Mouse (Mus musculus): ENCODE measurements around the gene Cd52.
A peak's percentile ranks its signal among the peaks of the same experiment; 100 is the strongest.

Gene Cd52

GRCm38 (mm10) chr4:134119644-134120043 is 24.8 kb upstream of the Cd52 start:
- peak; percentile 27 to 44 for DNase-seq (ENCODE audit: inconsistent age in 2 of 2, low spot score in 1 of 2)

GRCm38 (mm10) chr4:134119042-134119441 is 24.2 kb upstream of the Cd52 start:
- no peak for DNase-seq (ENCODE audit: inconsistent age in 2 of 2, low spot score in 1 of 2)

GRCm38 (mm10) chr4:134118126-134118800 is 23.4 kb upstream of the Cd52 start:
- DNase-seq (ENCODE audit: inconsistent age in 2 of 2, low spot score in 1 of 2) = no peak

- no peak for DNase-seq (ENCODE audit: inconsistent age in 2 of 2, low spot score in 1 of 2)
Observed at GRCm38 (mm10) chr4:134117012-134117411, 22.1 kb upstream of the Cd52 start.

- DNase-seq (ENCODE audit: inconsistent age in 2 of 2, low spot score in 1 of 2) = no peak
Observed at GRCm38 (mm10) chr4:134116501-134116900, 21.6 kb upstream of the Cd52 start.

- DNase-seq (ENCODE audit: inconsistent age in 2 of 2, low spot score in 1 of 2) = no peak
Observed at GRCm38 (mm10) chr4:134115215-134116144, 20.6 kb upstream of the Cd52 start.

- DNase-seq (ENCODE audit: inconsistent age in 2 of 2, low spot score in 1 of 2) = no peak
Observed at GRCm38 (mm10) chr4:134114038-134114437, 19.2 kb upstream of the Cd52 start.

GRCm38 (mm10) chr4:134113356-134113994 is 18.6 kb upstream of the Cd52 start:
- DNase-seq (ENCODE audit: inconsistent age in 2 of 2, low spot score in 1 of 2) = no peak

- peak in 1 of 2 experiments; percentile 52 for DNase-seq (ENCODE audit: inconsistent age in 2 of 2, low spot score in 1 of 2)
Observed at GRCm38 (mm10) chr4:134112403-134112802, 17.5 kb upstream of the Cd52 start.

- no peak for DNase-seq (ENCODE audit: inconsistent age in 2 of 2, low spot score in 1 of 2)
Observed at GRCm38 (mm10) chr4:134110653-134111052, 15.8 kb upstream of the Cd52 start.

GRCm38 (mm10) chr4:134108196-134108595 is 13.3 kb upstream of the Cd52 start:
- no peak for DNase-seq (ENCODE audit: inconsistent age in 2 of 2, low spot score in 1 of 2)

- no peak for DNase-seq (ENCODE audit: inconsistent age in 2 of 2, low spot score in 1 of 2)
Observed at GRCm38 (mm10) chr4:134107730-134108129, 12.8 kb upstream of the Cd52 start.

- DNase-seq (ENCODE audit: inconsistent age in 2 of 2, low spot score in 1 of 2) = no peak
Observed at GRCm38 (mm10) chr4:134106105-134106504, 11.2 kb upstream of the Cd52 start.

GRCm38 (mm10) chr4:134102742-134103119 is 7.8 kb upstream of the Cd52 start:
- no peak for DNase-seq (ENCODE audit: inconsistent age in 2 of 2, low spot score in 1 of 2)

GRCm38 (mm10) chr4:134101979-134102741 is 7.3 kb upstream of the Cd52 start, which contains the start of gene Ubxn11:
Gene Ubxn11, plus strand, starts transcription at chr4:134102570.
- DNase-seq (ENCODE audit: inconsistent age in 2 of 2, low spot score in 1 of 2) = peak; percentile 89 to 96

GRCm38 (mm10) chr4:134100245-134100644 is 5.4 kb upstream of the Cd52 start:
- DNase-seq (ENCODE audit: inconsistent age in 2 of 2, low spot score in 1 of 2) = no peak

- DNase-seq (ENCODE audit: inconsistent age in 2 of 2, low spot score in 1 of 2) = peak in 1 of 2 experiments; percentile 53
Observed at GRCm38 (mm10) chr4:134098628-134099027, 3.7 kb upstream of the Cd52 start.

- peak in 1 of 2 experiments; percentile 46 for DNase-seq (ENCODE audit: inconsistent age in 2 of 2, low spot score in 1 of 2)
Observed at GRCm38 (mm10) chr4:134097015-134097608, 2.2 kb upstream of the Cd52 start.

GRCm38 (mm10) chr4:134096120-134096519 is 1.2 kb upstream of the Cd52 start:
- no peak for DNase-seq (ENCODE audit: inconsistent age in 2 of 2, low spot score in 1 of 2)

GRCm38 (mm10) chr4:134094004-134094564 is 798 bp downstream of the Cd52 start:
- no peak for DNase-seq (ENCODE audit: inconsistent age in 2 of 2, low spot score in 1 of 2)
